Mouse (Mus musculus) megakaryocyte, adult 5-6 weeks (primary cell): ENCODE results near the gene 2010003K11Rik. TPM values are rescaled to one million over a fixed set of nuclear protein-coding genes. Genes with fewer than 3 reads are reported as not detected.

Source experiments
- ATAC-seq: 2 replicates; pipeline ENCODE4 v1.8.0; 2016; ENCODE audit warnings: mild to moderate bottlenecking, inconsistent platforms; ENCODE audit not compliant: poor library complexity, severe bottlenecking
- total RNA-seq, 2 experiments: library from RNA; stranded (forward) in 1 of 2; stranded (reverse) in 1 of 2; fragments of 153-499, 151-499 nt in 1 of 2; fragments of 221-1000, 200-1000 nt in 1 of 2; gene quantifications; 2 replicates each; pipeline versions ENCODE4 v1.2.3 to v1.2.4; 2015 to 2017

2010003K11Rik gene
- total RNA-seq, 2 experiments from 2014 or later = not detected

DNA sequence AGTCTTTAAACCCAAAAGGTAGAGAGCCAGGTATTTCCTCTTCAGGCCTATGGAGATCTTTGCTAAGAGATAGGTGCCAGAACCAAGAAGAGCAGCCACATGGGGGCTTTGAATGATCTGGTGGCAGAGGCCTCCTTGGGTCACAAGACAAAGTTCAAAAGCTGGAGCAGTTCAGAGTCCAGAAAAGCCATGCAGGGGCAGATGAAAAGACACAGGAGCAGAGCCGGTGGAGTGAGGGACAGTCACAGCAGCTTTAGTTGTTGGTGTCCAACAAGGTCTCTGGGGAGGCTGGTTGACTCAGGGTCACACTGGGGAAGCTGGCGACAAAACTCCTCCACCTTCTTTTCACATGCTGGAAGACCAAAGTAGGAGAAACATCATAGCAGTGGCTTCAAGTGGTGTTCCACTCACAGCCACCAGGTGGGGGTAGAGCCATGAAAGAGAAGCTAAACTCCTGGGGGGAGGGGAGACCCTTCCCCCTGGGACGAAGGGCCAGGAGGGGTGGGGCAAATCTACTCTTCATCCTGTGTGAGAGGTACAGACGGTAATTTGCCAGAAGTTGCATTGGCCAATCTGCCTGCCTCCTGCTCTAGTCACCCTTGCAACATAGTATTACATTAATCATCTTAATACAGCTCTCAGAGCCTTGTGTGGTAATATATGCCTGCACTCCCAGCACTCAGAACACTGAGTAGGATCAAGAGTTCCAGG, 965 bp downstream of the 2010003K11Rik start:
- peak; percentile 59 for ATAC-seq

DNA sequence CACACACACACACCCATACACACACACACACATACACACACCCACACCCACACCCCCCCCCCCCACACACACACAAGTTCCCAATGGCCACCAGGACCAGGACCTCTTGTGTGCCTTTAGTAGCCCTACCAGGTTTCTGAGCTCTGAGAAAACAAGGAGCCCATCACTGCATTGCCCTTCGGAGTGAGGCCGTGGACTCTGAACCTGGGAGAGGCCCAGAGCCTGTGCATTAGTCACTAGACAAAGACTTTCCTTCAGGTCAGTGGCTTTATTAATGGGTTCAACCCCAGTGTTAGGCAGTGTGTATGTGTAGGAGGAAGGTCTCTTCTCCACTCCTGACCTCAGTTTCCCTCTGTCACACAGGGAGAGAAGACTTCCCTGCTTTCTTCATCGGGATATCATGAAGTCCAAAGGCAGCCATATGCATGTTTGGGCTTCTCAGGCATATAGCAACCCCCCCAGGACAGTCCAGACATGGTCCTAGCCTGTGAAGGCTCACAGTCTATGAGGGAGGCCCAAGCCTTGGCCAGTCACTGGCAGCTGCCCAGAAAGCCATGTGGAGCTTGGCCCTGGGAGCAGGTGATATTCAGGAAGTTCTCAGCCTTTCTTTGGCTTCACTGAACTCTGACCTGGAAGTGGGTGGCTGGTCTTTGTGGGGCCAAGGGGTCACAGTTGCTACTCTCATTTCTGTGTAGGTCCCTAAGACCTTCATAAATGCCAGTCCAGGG, 1.7 kb downstream of the 2010003K11Rik start:
- no peak for ATAC-seq

GRCm38 (mm10) chr19:4495814-4496213, 2.6 kb downstream of the 2010003K11Rik start:
- ATAC-seq = no peak

- ATAC-seq = no peak
Measured at GRCm38 (mm10) chr19:4494707-4495106, 3.7 kb downstream of the 2010003K11Rik start.

- no peak for ATAC-seq
Measured at GRCm38 (mm10) chr19:4492526-4493296, 5.7 kb downstream of the 2010003K11Rik start.

DNA sequence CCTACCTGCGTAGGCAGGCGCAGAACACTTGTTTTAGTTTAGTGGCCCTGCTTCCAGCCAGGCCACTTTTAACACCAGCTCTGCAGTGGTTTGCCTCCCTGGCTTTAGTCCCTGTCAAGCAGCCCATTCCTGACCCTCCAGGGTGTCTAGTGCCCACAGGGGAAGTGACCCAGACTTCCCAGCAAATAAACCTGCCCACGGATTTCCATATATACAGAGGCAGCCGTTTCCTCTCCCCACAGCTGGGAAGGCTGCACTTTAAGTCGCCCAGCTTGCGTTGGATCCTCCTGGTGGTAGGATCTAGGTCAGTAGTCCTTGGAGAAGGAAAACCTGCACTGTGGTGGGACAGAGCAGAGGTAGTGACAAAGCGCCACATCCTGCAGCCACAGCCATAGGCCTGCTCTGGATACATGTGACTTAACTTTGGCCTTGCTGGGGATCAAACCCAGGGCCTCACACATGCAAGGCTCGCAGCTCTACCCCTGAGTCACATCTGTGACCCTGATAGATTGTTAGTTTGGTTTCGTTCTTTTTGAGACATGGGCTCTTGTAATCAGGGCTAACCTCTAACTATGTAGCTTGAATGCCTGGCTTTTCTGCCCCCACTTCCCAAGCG, 7.2 kb downstream of the 2010003K11Rik start:
- ATAC-seq = no peak

GRCm38 (mm10) chr19:4487877-4488276, 10.5 kb downstream of the 2010003K11Rik start:
- no peak for ATAC-seq

DNA sequence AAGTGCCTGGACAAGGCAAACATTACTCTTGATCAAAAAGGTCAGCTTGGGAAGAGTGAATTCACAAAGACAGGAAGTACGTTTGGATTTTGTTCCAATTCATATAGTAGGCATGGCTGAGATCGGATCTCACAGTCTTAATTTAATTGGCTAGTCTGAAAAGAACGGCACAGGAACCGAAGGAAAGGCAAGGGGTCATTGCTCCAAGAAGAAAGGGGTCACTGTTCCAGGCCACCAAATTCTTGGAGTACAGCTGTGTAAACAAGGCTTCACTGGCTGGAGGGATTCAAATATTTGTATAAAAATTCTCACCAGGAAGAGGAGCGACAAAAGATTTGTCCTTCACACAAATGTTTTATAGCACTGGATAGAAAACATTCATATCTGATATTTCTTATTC, 13.4 kb downstream of the 2010003K11Rik start:
- no peak for ATAC-seq

- no peak for ATAC-seq
Measured at GRCm38 (mm10) chr19:4482111-4482859, 16.1 kb downstream of the 2010003K11Rik start.

DNA sequence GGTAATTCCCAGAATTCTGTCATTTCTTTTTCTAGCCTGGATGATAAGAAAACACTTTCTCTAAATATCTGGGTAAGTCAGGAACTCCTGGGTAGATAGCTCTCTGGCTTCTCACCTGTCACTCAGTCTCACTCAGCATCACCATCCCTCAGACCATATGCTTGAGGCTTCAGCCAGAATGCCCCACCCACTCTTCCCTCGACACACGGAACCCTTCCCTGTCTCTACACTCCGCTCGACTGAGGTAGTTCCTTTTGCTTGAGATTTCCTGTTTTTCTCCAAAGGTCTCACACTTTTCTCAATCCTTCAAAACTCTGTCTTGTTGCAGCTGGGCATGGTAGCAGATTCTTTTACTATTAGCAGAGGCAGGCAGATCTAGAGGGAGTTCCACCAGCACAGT, 17.1 kb downstream of the 2010003K11Rik start:
- ATAC-seq = no peak

- no peak for ATAC-seq
Measured at GRCm38 (mm10) chr19:4480041-4480440, 18.3 kb downstream of the 2010003K11Rik start.

- ATAC-seq = no peak
Measured at GRCm38 (mm10) chr19:4478190-4478516, 20.2 kb downstream of the 2010003K11Rik start.

DNA sequence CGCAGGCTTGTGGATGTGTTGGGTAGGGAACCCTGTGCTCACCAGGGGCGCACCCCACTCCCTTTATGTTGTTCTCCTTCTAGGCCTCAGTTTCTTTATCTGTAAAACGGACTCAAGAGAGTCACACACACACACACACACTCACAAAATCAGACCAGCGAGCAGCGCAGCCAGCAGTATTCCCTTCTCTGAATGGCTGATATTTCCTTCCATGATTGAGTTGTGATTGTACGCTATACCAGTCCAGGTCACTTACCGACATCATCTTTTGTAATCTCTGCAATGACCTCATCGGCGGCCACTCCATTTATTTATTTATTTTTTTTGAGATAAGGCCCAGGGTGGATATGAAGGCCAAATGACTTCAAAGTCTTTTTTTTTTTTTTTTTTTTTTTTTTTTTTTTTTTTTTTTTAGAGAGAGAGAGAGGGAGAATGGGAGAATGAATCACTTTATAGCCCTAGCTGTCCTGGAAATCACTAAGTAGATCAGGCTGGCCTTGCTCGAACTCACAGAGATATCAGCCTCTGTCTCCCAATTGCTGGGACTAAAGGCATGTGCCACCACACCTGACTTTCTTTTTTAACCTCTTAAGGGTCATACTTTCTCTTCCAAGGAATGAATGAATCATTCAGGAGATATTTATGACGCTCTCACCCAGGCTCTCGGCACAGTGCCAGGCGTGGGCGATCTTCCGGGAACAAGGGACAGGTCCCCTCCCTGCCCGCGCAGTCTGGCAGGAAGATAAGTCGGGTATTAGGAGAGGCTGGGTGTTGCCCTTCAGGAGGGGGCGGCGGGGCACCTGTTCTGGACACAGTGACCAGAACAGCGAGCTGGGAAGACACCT, 20.8 kb downstream of the 2010003K11Rik start, which contains the start of gene Syt12:
Syt12 (minus strand) TSS at position 103 of the 845 bp plus-strand sequence.
- no peak for ATAC-seq

- ATAC-seq = no peak
Measured at GRCm38 (mm10) chr19:4476601-4477257, 21.7 kb downstream of the 2010003K11Rik start.

DNA sequence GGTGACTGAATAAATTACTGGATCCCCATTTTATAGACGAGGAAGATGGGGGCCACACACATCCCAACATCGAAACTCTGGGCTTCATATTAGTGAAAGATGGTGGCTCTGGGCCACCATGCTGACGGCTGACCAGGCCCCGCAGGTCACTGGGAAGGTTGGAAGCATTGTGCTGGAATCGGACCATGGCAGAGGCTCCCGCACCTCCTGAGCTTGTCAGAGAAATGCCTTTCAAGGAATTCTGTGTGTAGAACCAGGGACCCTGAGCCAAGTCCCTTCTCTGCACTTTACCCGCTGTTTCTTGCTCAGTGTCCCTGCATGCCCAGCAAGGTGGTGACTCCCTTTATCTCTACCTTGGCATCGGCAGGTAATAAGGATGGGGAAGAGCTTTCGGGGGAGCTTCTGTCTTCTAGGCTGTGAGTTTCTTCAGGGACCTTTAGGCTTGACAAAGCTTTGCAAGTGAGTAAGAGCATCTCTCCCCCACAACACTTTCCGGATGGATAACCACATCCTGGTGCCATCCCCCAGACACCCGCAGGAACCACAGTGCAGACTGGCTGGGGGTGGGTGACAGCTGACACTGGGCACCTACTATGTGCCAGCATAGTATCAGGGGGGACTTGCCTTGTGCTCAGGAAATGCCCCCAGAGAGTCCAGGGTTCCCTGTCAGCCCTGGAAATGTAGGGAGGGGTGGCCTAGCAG, 23.0 kb downstream of the 2010003K11Rik start:
- no peak for ATAC-seq

DNA sequence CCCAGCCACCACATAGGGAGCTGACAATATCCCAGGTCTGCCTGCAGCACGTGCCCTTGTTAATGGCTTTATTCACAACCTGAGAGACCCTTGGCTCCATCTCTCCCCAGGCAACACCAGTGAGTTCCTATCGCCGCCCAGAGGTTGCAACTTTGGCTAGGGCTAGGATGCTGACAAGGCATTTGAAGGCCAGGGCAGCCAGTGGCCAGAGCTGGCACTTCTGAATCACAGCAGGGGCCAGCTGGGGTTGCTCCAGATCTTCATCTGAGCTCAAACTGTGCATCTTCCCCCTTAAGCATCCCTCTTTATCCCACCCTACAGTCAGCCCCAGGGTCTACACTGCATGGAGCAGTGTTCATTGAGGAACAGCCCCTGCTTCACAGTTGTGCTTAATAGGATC, 23.6 kb downstream of the 2010003K11Rik start:
- ATAC-seq = no peak

DNA sequence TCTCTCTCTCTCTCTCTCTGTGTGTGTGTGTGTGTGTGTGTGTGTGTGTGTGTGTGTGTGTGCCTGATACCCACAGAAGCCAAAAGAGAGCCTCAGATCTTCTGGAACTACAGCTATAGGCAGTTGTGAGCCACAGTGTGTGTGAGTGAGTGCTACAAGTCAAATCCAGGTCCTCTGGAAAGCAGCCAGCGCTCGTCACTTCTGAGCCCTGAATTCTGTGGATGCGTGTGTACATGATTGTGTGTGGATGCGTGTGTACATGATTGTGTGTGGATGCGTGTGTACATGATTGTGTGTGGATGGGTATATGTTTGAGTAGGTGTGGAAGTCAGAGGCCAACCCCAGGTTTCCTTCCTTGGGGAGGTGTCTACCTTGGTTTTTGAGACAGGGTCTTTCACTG, 24.8 kb downstream of the 2010003K11Rik start:
- no peak for ATAC-seq

DNA sequence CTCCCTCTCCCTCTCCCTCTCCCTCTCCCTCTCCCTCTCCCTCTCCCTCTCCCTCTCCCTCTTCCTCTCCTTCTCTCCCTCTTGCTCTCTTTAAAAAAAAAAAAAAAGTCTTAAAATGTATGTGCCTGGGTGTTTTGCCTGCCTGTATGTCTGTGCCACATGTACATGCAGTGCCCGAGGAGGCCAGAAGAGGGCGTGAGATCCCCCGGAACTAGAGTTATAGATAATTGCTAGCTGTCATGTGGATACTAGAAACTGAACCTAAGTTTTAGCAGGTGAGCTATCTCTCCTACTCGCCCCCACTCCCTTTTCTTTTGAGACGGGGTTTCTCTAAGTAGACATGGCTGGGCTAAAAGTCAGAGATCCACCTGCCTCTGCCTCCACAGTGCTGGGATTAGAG, 30.0 kb downstream of the 2010003K11Rik start:
- no peak for ATAC-seq
